Mouse (Mus musculus) hindbrain, embryonic 11.5 days (tissue): ENCODE measurements around the gene Spaca6. TPM values are rescaled to one million over a fixed set of nuclear protein-coding genes. Genes with fewer than 3 reads are reported as not detected.

Source experiments
- ATAC-seq: fragments of 200-750 bp; cut with Nextera tagmentation; 2 replicates; pipeline ENCODE4 v1.8.0; 2017; ENCODE audit warnings: mild to moderate bottlenecking, moderate TSS enrichment, moderate library complexity; ENCODE audit not compliant: low FRiP score
- DNase-seq: peaks from one replicate; pipeline ENCODE4 v3.0.0-alpha.2; 2015; ENCODE audit warnings: low spot score
- H3K27ac ChIP-seq: fragments of 300-500 bp; sonication (generic); 2 replicates; pipeline ENCODE4 v1.5.1; 2014; ENCODE audit warnings: mild to moderate bottlenecking, low read depth, low read length
- H3K27me3 ChIP-seq: fragments of 300-500 bp; sonication (generic); 2 replicates; pipeline ENCODE4 v1.6.1; 2014; ENCODE audit warnings: mild to moderate bottlenecking, low read length, moderate library complexity, mixed read lengths; ENCODE audit not compliant: control insufficient read depth, insufficient read depth
- H3K36me3 ChIP-seq: fragments of 300-500 bp; sonication (generic); 2 replicates; pipeline ENCODE4 v1.6.1; 2014; ENCODE audit warnings: mild to moderate bottlenecking, low read length, moderate library complexity, mixed read lengths; ENCODE audit not compliant: control insufficient read depth, insufficient read depth
- H3K4me1 ChIP-seq: fragments of 300-500 bp; sonication (generic); replicated peaks from 2 replicates; pipeline ENCODE4 v1.6.1; 2014; ENCODE audit warnings: low read length, mixed read lengths; ENCODE audit not compliant: control insufficient read depth, insufficient read depth
- H3K4me2 ChIP-seq: fragments of 300-500 bp; sonication (generic); replicated peaks from 2 replicates; pipeline ENCODE4 v1.6.1; 2014; ENCODE audit warnings: mild to moderate bottlenecking, low read depth, low read length
- H3K4me3 ChIP-seq: fragments of 300-500 bp; sonication (generic); 2 replicates; pipeline ENCODE4 v1.5.1; 2014; ENCODE audit warnings: low read depth, low read length
- H3K9ac ChIP-seq: fragments of 300-500 bp; sonication (generic); 2 replicates; pipeline ENCODE4 v1.6.1; 2014; ENCODE audit warnings: low read depth, low read length
- H3K9me3 ChIP-seq: fragments of 300-500 bp; sonication (generic); 2 replicates; pipeline ENCODE4 v1.6.1; 2016; ENCODE audit warnings: low read length; ENCODE audit not compliant: control insufficient read depth
- WGBS: fragments of 180-500 bp; shearing (Covaris S2); extraction: QIAGEN DNeasy Blood & Tissue Kit; methylation state at CpG from one replicate; pipeline ENCODE4 v1.1.7; 2014; 5-methylcytosine and 5-hydroxymethylcytosine counted together
- microRNA counts: library from miRNA; unstranded; fragments of <30 nt; microRNA quantifications from one replicate; lab custom pipeline; 2015
- polyA plus RNA-seq: library from polyadenylated mRNA; unstranded; fragments of >200 nt; fragmentation: Nextera tagmentation; extraction: Ambion mirVana; gene quantifications from 2 replicates; pipeline ENCODE4 v1.2.1, GENCODE M21; 2014

Gene Spaca6
- polyA plus RNA-seq, 1 experiment from 2014 or later, result 35.4 TPM

DNA sequence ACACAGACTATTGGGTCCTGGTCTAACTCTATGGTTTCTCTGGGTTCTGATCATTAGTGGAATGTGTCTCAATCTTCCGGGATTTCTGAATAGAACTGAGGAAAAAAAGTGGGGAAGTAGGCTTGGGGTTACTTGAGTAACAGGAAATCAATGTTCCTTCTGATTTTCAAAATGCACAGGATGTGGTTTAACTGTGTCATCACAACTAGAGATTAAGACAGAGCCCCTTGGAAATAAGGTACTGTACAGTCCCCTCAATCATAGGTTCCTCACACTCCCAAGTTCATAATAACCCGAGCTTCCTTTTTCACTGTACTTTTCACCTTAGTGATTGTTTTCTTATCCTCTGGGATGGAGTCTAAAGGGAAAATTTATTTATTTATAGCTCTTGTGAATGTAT lies 44.7 kb downstream of the Spaca6 start:
- Histone ChIP-seq H3K4me2 (no peak overlapping the region), H3K27me3 (no peaks in the 10 kb centered on the region), H3K27ac (no peak overlapping the region), H3K9me3 (no peaks in the 10 kb centered on the region), H3K4me3 (no peak overlapping the region), H3K9ac (no peak overlapping the region), H3K4me1 (no peaks in the 10 kb centered on the region), H3K36me3 (no peaks in the 10 kb centered on the region)
- no peak for DNase-seq
- WGBS, result 88% methylated on average over 2 of the region's 2 CpGs
- ATAC-seq, result no peak

DNA sequence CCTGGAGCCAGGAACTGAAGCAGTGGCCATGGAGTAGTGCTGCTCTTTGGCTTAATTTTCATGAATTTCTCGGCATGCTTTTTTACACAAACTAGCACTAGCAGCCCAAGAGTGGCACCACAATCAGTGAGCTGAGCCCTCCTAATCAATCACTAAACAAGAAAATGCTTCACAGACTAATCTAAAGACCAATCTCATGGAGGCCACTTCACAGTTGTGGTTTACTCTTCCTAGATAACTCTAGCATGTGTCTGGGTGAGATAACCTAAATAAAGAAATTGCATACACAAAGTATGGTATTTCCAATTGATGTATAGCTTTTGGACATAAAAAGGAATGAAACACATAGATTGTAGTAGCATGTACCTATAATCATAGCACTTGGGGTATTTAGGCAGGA lies 52.4 kb downstream of the Spaca6 start:
- Histone ChIP-seq H3K27me3 (no peaks in the 10 kb centered on the region), H3K9me3 (no peaks in the 10 kb centered on the region), H3K9ac (no peak overlapping the region), H3K27ac (no peak overlapping the region), H3K4me2 (no peak overlapping the region), H3K36me3 (no peaks in the 10 kb centered on the region), H3K4me3 (no peak overlapping the region), H3K4me1 (no peaks in the 10 kb centered on the region)
- 88% methylated on average over 1 of the region's 1 CpGs for WGBS
- ATAC-seq (no peak), DNase-seq (no peak)

DNA sequence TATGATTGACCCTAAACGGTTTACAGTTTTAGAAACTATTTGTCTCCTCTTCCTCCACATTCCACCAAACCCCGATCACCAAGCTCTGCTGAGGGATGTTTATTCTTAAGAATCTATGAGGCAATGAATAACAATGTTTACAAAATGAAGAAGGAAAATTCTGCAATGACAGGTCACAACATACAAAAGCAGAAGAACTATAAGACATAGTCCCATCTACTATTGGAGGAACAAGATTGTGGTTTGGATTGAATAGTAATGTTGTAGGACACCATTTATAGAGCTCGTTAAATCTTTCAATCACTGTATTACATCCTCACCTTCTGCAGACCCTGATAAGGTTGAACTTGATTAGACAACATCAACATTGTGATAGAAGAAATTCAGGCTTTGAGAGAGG lies 55.7 kb downstream of the Spaca6 start:
- Histone ChIP-seq H3K36me3 (no peaks in the 10 kb centered on the region), H3K4me2 (no peak overlapping the region), H3K4me3 (no peak overlapping the region), H3K4me1 (no peaks in the 10 kb centered on the region), H3K9me3 (no peaks in the 10 kb centered on the region), H3K27me3 (no peaks in the 10 kb centered on the region), H3K27ac (no peak overlapping the region), H3K9ac (no peak overlapping the region)
- ATAC-seq, result no peak
- no peak for DNase-seq
- 81% methylated on average over 3 of the region's 3 CpGs for WGBS

DNA sequence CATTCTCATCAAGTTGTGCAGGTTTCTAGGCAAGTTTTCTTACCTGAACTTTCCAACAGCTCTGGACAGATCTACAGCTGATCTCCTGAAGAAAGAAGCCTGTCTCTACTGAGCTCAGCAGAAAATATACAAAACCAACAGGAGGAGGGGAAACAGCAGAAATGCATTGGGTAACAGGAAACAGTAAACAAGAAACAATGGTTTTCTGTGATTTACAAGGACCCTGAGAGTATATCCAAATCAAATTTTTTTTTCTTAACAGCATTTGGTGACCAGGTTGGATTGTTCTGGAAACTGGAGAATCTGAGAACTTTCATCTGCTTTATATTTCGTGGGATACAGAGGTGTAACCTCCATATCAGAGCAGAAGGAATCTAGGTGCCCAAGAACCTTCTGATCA lies 56.9 kb downstream of the Spaca6 start, which contains the start of gene Fpr1:
Gene Fpr1 (minus strand): TSS at position 101 of the 400 bp plus-strand sequence.
- DNase-seq (no peak), ATAC-seq (no peak)
- Histone ChIP-seq H3K27ac (no peak within 1 kb of the TSS), H3K4me3 (no peak within 1 kb of the TSS), H3K9ac (no peak within 1 kb of the TSS), H3K4me1 (no peaks in the 10 kb centered on the region), H3K36me3 (no peaks in the 10 kb centered on the region), H3K9me3 (no peaks in the 10 kb centered on the region), H3K4me2 (no peak within 1 kb of the TSS), H3K27me3 (no peaks in the 10 kb centered on the region)
- 69% methylated on average over 1 of the region's 1 CpGs for WGBS

DNA sequence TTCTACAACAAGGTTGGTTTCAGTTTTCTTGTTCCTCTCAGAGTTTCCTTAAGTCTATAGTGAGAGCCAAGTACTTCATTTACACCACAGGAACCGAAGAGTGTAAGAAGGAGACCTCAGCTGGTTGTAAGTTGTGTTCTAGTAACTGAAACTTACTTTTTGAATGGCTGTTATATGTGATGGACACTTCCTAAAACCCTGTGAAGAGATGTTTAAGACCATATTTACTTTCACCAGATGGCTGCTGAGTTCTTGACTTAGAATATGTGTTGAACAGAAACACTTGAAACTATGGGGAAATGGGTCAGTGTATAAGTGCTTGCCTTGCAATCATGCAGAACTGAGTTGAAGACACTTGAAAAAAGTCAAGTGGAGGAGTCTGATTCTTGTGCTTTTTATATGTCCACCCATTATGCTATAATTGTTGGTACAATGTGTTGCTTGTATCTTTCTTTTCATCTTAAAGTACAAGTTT lies 60.9 kb downstream of the Spaca6 start, which contains the start of the genes Fpr2 and Fpr3:
Gene Fpr2 (plus strand): TSS at position 51 of the 475 bp plus-strand sequence.
Gene Fpr3 (plus strand): TSS at position 79 of the 475 bp plus-strand sequence.
- no peak for ATAC-seq
- WGBS, result 63% methylated on average over 1 of the region's 1 CpGs
- H3K9me3 ChIP-seq, result no peaks in the 10 kb centered on the region
- no peak within 1 kb of the TSS for H3K4me2 ChIP-seq
- no peak within 1 kb of the TSS for H3K27ac ChIP-seq
- H3K4me1 ChIP-seq, result no peaks in the 10 kb centered on the region
- H3K27me3 ChIP-seq, result no peaks in the 10 kb centered on the region
- no peak within 1 kb of the TSS for H3K9ac ChIP-seq
- no peak for DNase-seq
- no peaks in the 10 kb centered on the region for H3K36me3 ChIP-seq
- no peak within 1 kb of the TSS for H3K4me3 ChIP-seq

DNA sequence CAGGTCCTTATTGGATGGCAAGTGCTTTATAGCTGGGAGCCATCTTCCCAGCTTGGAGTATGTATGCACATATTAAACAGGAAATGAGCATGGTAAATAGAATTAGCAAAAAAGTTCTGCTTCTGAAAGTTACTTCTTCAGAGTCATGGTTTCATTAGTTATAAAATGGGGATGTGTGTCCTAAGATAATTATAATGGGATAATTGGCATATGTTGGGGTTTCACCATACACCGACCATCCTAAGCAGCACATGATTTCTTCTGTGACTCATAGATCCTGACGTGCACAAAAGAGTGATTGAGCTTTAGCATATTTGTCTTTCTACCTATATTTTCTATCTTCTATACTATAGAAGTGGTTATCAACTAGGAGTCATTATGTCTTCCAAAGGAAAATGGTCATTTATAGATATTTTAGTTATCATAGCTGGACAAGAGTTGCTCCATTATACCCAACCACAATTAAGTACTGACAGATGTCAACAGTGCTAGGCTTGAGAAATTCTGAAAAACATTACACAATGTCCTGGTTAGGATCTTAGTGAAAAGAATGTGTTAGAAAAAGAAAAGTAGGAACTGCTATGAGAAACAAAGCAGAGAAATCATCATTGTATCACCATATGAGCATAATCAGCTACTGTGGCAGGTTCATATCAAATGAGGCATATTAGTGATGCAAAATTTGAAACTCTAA lies 62.9 kb downstream of the Spaca6 start:
- no peak overlapping the region for H3K27ac ChIP-seq
- no peaks in the 10 kb centered on the region for H3K4me1 ChIP-seq
- no peaks in the 10 kb centered on the region for H3K36me3 ChIP-seq
- DNase-seq (no peak), ATAC-seq (no peak)
- 93% methylated on average over 2 of the region's 2 CpGs for WGBS
- H3K4me3 ChIP-seq, result no peak overlapping the region
- H3K9me3 ChIP-seq, result no peaks in the 10 kb centered on the region
- no peaks in the 10 kb centered on the region for H3K27me3 ChIP-seq
- H3K4me2 ChIP-seq, result no peak overlapping the region
- H3K9ac ChIP-seq, result no peak overlapping the region

MicroRNAs within 50 kb of the gene (microRNA counts, 519-probe panel; counts per million panel counts)
- microRNA mmu-let-7e (lab: Ali Mortazavi, UCI) (6,290 counts per million, percentile 89 among the panel's probes with 10 or more counts), microRNA mmu-miR-125a-3p (lab: Ali Mortazavi, UCI) (3,873 counts per million, percentile 34 among the panel's probes with 10 or more counts), microRNA mmu-miR-125a-5p (lab: Ali Mortazavi, UCI) (7,162 counts per million, percentile 96 among the panel's probes with 10 or more counts), microRNA mmu-miR-99b (lab: Ali Mortazavi, UCI) (6,350 counts per million, percentile 90 among the panel's probes with 10 or more counts)

Other genes with a start within 250 kb of the Spaca6 start
- 7.1 and 10.7 TPM in 2 replicates for gene Lnpep, start 202.1 kb upstream of the Spaca6 start, polyA plus RNA-seq
- gene Vmn2r90, start 123.4 kb upstream of the Spaca6 start, polyA plus RNA-seq, result not detected in 2 replicates
- 1.2 and 2.6 TPM in 2 replicates for gene Has1, start 28.0 kb downstream of the Spaca6 start, polyA plus RNA-seq
- 0.17 and 0.25 TPM in 2 replicates for gene Fpr1, start 56.8 kb downstream of the Spaca6 start, polyA plus RNA-seq
- not detected in 2 replicates for gene Fpr2, start 60.7 kb downstream of the Spaca6 start, polyA plus RNA-seq
- not detected in 2 replicates for gene Fpr3, start 60.7 kb downstream of the Spaca6 start, polyA plus RNA-seq
- gene Fpr-rs4, start 194.6 kb downstream of the Spaca6 start, polyA plus RNA-seq, result not detected in 2 replicates
- not detected in 2 replicates for gene Vmn2r124, start 222.3 kb downstream of the Spaca6 start, polyA plus RNA-seq